27 mouse cellular contexts compared by ENCODE assay signal in the genomic region with DNA sequence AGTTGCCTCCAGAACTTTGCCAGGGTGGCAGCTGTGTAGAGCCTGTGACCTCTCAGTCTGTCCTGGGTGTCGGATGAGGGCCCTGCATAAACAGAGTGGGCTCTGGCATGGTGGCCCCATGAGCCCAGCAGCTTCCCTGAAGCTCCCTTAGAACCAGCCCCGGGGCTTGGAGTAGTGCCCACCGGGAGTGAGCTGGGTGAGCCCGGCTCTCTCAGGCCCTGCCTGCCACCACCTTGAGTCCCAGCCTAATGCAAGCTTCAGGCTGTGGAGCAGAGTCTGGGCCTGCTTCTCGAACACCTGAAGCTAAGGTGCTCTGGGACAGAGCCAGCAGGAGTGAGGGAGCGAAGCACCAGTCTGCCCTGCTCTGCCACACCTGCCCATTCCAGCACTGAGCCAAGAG. TPM values are rescaled to one million over a fixed set of nuclear protein-coding genes. Genes with fewer than 3 reads are reported as not detected.
"Had no signal": no experiment of that assay in that cellular context is flagged by ENCODE, and none has a peak within 500 bp of the region (broad histone marks: within the 10 kb centered on the region; RNA-seq: fewer than 3 reads in every experiment).

No protein-coding gene starts in this region.

- H3K4me1 ChIP-seq: hindbrain, embryonic 10.5 days; hindbrain, embryonic 12.5 days; intestine, embryonic 15.5 days; liver, embryonic 13.5 days; liver, embryonic 15.5 days had no signal

- H3K4me2 ChIP-seq: heart, embryonic 13.5 days; heart, embryonic 15.5 days; hindbrain, embryonic 12.5 days; hindbrain, embryonic 14.5 days; intestine, embryonic 15.5 days; liver, embryonic 11.5 days; liver, embryonic 13.5 days; liver, embryonic 15.5 days had no signal

- H3K36me3 ChIP-seq: heart, embryonic 13.5 days; heart, embryonic 15.5 days; intestine, embryonic 15.5 days; liver, embryonic 13.5 days; liver, embryonic 15.5 days had no signal

- H3K27me3 ChIP-seq: intestine, embryonic 15.5 days had no signal

- H3K4me3 ChIP-seq: heart, adult 2 months; heart, embryonic 13.5 days; heart, embryonic 15.5 days; hindbrain, embryonic 10.5 days; hindbrain, embryonic 12.5 days; intestine, embryonic 15.5 days; layer of hippocampus, adult 2 months; left cerebral cortex, adult 2 months; liver, embryonic 13.5 days; liver, embryonic 15.5 days had no signal

- DNase-seq: gastrocnemius, postnatal 25 days; heart, adult 2 months; heart, postnatal 14 days; heart, postnatal 36 days; kidney, adult 18-20 months; kidney, adult 8-10 months; kidney, postnatal 10 days; kidney, postnatal 25 days; kidney, postnatal 4 days; liver; liver, embryonic 13.5 days; liver, postnatal 0 days had no signal

- H3K27ac ChIP-seq: heart, adult 2 months; heart, embryonic 13.5 days; heart, embryonic 15.5 days; hindbrain, embryonic 10.5 days; hindbrain, embryonic 12.5 days; hindbrain, embryonic 14.5 days; intestine, embryonic 15.5 days; layer of hippocampus, adult 2 months; left cerebral cortex, adult 2 months; liver, embryonic 13.5 days; liver, embryonic 15.5 days had no signal

- ATAC-seq: hindbrain, embryonic 16.5 days; inflammation-experienced regulatory T-cells, adult 6 months; intestine, embryonic 15.5 days; intestine, postnatal 0 days; liver, postnatal 0 days had no signal

- H3K9me3 ChIP-seq: heart, embryonic 13.5 days; heart, embryonic 15.5 days; hindbrain, embryonic 10.5 days; hindbrain, embryonic 12.5 days; intestine, embryonic 15.5 days; liver, embryonic 13.5 days; liver, embryonic 15.5 days had no signal

- H3K9ac ChIP-seq: heart, embryonic 13.5 days; heart, embryonic 15.5 days; hindbrain, embryonic 12.5 days; hindbrain, embryonic 14.5 days; intestine, embryonic 15.5 days; liver, embryonic 13.5 days; liver, embryonic 15.5 days; liver, postnatal 0 days had no signal

RNA-seq across cellular contexts. Expression of a gene that starts 16.6 kb away (rescaled TPM):
- total RNA-seq: granulocyte monocyte progenitor cell, adult 5-6 weeks had no signal
- polyA plus RNA-seq: inflammation-experienced regulatory T-cells, adult 6 months had no signal

RNA-seq across cellular contexts. Expression of a gene that starts 31.1 kb away (rescaled TPM):
- total RNA-seq: gastrocnemius, adult 8-10 months; gastrocnemius, postnatal 25 days; heart, postnatal 14 days; heart, postnatal 36 days had no signal

RNA-seq across cellular contexts. Expression of a gene that starts 31.6 kb away (rescaled TPM):
- total RNA-seq: granulocyte monocyte progenitor cell, adult 5-6 weeks had no signal

RNA-seq across cellular contexts. Expression of a gene that starts 38.6 kb away (rescaled TPM):
- total RNA-seq: gastrocnemius, adult 8-10 months; gastrocnemius, postnatal 25 days; heart, postnatal 36 days had no signal
